Mouse (Mus musculus): ENCODE measurements around the gene Tle4. TPM values are rescaled to one million over a fixed set of nuclear protein-coding genes. Genes with fewer than 3 reads are reported as not detected.

Gene Tle4
- polyA plus RNA-seq, 1 experiment: 45.5 TPM

GRCm38 (mm10) chr19:14463281-14464079, 134.4 kb downstream of the Tle4 start:
- Histone ChIP-seq H3K9me3 (replicated peaks; ENCODE audit: control insufficient read depth, insufficient read depth, low read length, poor library complexity, severe bottlenecking) (no peaks in the 10 kb centered on the region), H3K9ac (ENCODE audit: low read depth, poor library complexity, severe bottlenecking) (no peak overlapping the region), H3K27ac (ENCODE audit: insufficient read depth, low read length) (no peak overlapping the region), H3K4me3 (ENCODE audit: low read depth, low read length) (no peak overlapping the region), H3K27me3 (ENCODE audit: control insufficient read depth, insufficient read depth, low read length, poor library complexity, severe bottlenecking) (no peaks in the 10 kb centered on the region), H3K4me1 (ENCODE audit: control insufficient read depth, insufficient read depth, low read length) (no peaks in the 10 kb centered on the region), H3K36me3 (ENCODE audit: control insufficient read depth, insufficient read depth, low read length, poor library complexity, severe bottlenecking) (peaks cover 59% of the 10 kb centered on the region)
- TF ChIP-seq POLR2A (IDR thresholded peaks at IDR 0.05; ENCODE audit: insufficient read depth, low read length) (no peak), EP300 (IDR thresholded peaks at IDR 0.05; ENCODE audit: insufficient read depth, low read depth, low read length) (no peak), CTCF (IDR thresholded peaks at IDR 0.05; ENCODE audit: low read depth, low read length) (no peak)

GRCm38 (mm10) chr19:14453486-14453885, 144.4 kb downstream of the Tle4 start:
- TF ChIP-seq EP300 (IDR thresholded peaks at IDR 0.05; ENCODE audit: insufficient read depth, low read depth, low read length) (no peak), CTCF (IDR thresholded peaks at IDR 0.05; ENCODE audit: low read depth, low read length) (no peak)

DNA sequence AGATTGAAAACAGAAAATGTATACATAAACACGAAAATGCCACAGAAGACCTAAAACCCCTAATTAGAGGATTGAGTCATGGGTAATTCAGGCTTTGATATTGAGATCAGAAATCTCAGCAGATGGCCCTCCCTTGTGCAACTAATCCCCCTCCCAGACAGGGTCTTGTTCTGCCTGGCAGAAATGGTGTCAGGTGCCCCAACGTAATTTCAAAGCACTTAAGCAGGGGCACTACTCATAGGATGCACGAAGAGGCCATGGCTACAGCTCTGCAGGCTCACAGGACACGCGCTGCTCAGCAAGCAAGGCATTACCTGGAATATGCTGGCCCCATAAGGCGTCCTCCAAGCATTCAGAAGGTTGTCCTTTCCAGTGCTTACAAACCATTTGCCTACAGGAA, 146.5 kb downstream of the Tle4 start:
- Histone ChIP-seq H3K4me3 (ENCODE audit: low read depth, low read length) (no peak overlapping the region), H3K27me3 (ENCODE audit: control insufficient read depth, insufficient read depth, low read length, poor library complexity, severe bottlenecking) (no peaks in the 10 kb centered on the region), H3K9ac (ENCODE audit: low read depth, poor library complexity, severe bottlenecking) (no peak overlapping the region), H3K9me3 (replicated peaks; ENCODE audit: control insufficient read depth, insufficient read depth, low read length, poor library complexity, severe bottlenecking) (no peaks in the 10 kb centered on the region), H3K36me3 (ENCODE audit: control insufficient read depth, insufficient read depth, low read length, poor library complexity, severe bottlenecking) (peaks cover 55% of the 10 kb centered on the region), H3K27ac (ENCODE audit: insufficient read depth, low read length) (no peak overlapping the region), H3K4me1 (ENCODE audit: control insufficient read depth, insufficient read depth, low read length) (no peaks in the 10 kb centered on the region)
- TF ChIP-seq EP300 (IDR thresholded peaks at IDR 0.05; ENCODE audit: insufficient read depth, low read depth, low read length) (no peak), CTCF (IDR thresholded peaks at IDR 0.05; ENCODE audit: low read depth, low read length) (no peak), POLR2A (IDR thresholded peaks at IDR 0.05; ENCODE audit: insufficient read depth, low read length) (no peak)

More at GRCm38 (mm10) chr19:14453486-14453885, 144.4 kb downstream of the Tle4 start:
- peaks cover 63% of the 10 kb centered on the region for H3K36me3 ChIP-seq (ENCODE audit: control insufficient read depth, insufficient read depth, low read length, poor library complexity, severe bottlenecking)
- no peak overlapping the region for H3K9ac ChIP-seq (ENCODE audit: low read depth, poor library complexity, severe bottlenecking)
- H3K27ac ChIP-seq (ENCODE audit: insufficient read depth, low read length): no peak overlapping the region
- no peaks in the 10 kb centered on the region for H3K9me3 ChIP-seq (replicated peaks; ENCODE audit: control insufficient read depth, insufficient read depth, low read length, poor library complexity, severe bottlenecking)
- no peaks in the 10 kb centered on the region for H3K4me1 ChIP-seq (ENCODE audit: control insufficient read depth, insufficient read depth, low read length)
- no peak overlapping the region for H3K4me3 ChIP-seq (ENCODE audit: low read depth, low read length)
- H3K27me3 ChIP-seq (ENCODE audit: control insufficient read depth, insufficient read depth, low read length, poor library complexity, severe bottlenecking): no peaks in the 10 kb centered on the region

GRCm38 (mm10) chr19:14449738-14450137, 148.1 kb downstream of the Tle4 start:
- Histone ChIP-seq H3K36me3 (ENCODE audit: control insufficient read depth, insufficient read depth, low read length, poor library complexity, severe bottlenecking) (peaks cover 49% of the 10 kb centered on the region), H3K9me3 (replicated peaks; ENCODE audit: control insufficient read depth, insufficient read depth, low read length, poor library complexity, severe bottlenecking) (no peaks in the 10 kb centered on the region), H3K27ac (ENCODE audit: insufficient read depth, low read length) (no peak overlapping the region), H3K4me1 (ENCODE audit: control insufficient read depth, insufficient read depth, low read length) (no peaks in the 10 kb centered on the region), H3K27me3 (ENCODE audit: control insufficient read depth, insufficient read depth, low read length, poor library complexity, severe bottlenecking) (no peaks in the 10 kb centered on the region), H3K9ac (ENCODE audit: low read depth, poor library complexity, severe bottlenecking) (no peak overlapping the region), H3K4me3 (ENCODE audit: low read depth, low read length) (no peak overlapping the region)
- TF ChIP-seq CTCF (IDR thresholded peaks at IDR 0.05; ENCODE audit: low read depth, low read length) (peak; percentile 46), EP300 (IDR thresholded peaks at IDR 0.05; ENCODE audit: insufficient read depth, low read depth, low read length) (no peak), POLR2A (IDR thresholded peaks at IDR 0.05; ENCODE audit: insufficient read depth, low read length) (no peak)

- Histone ChIP-seq H3K27me3 (ENCODE audit: control insufficient read depth, insufficient read depth, low read length, poor library complexity, severe bottlenecking) (no peaks in the 10 kb centered on the region), H3K4me3 (ENCODE audit: low read depth, low read length) (no peak overlapping the region), H3K36me3 (ENCODE audit: control insufficient read depth, insufficient read depth, low read length, poor library complexity, severe bottlenecking) (peaks cover 40% of the 10 kb centered on the region), H3K27ac (ENCODE audit: insufficient read depth, low read length) (no peak overlapping the region), H3K4me1 (ENCODE audit: control insufficient read depth, insufficient read depth, low read length) (no peaks in the 10 kb centered on the region), H3K9ac (ENCODE audit: low read depth, poor library complexity, severe bottlenecking) (no peak overlapping the region), H3K9me3 (replicated peaks; ENCODE audit: control insufficient read depth, insufficient read depth, low read length, poor library complexity, severe bottlenecking) (no peaks in the 10 kb centered on the region)
- no peak for TF ChIP-seq CTCF (IDR thresholded peaks at IDR 0.05; ENCODE audit: low read depth, low read length)
- no peak for TF ChIP-seq POLR2A (IDR thresholded peaks at IDR 0.05; ENCODE audit: insufficient read depth, low read length)
- TF ChIP-seq EP300 (IDR thresholded peaks at IDR 0.05; ENCODE audit: insufficient read depth, low read depth, low read length): no peak
These were observed 149.3 kb downstream of the Tle4 start for GRCm38 (mm10) chr19:14448586-14448985.

DNA sequence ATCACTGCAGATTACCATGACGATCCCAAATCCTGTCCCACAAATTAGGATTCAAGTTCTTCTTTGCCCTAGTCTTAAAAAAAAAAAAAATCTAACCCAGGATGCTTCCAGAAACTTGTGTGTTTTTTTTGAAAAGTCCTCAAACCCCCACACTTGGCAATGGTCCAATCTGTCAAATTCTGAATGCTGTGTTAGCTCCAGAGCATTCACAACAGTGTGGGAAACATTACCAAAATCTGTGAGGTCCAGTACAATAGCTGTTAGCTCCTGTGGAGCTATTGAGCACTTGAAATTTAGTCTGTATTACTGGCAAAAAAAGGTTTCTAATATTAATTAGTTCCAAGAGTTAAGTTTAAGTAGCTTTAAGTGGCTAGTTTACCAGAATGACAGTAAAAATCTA, 150.4 kb downstream of the Tle4 start:
- Histone ChIP-seq H3K27me3 (ENCODE audit: control insufficient read depth, insufficient read depth, low read length, poor library complexity, severe bottlenecking) (no peaks in the 10 kb centered on the region), H3K27ac (ENCODE audit: insufficient read depth, low read length) (no peak overlapping the region), H3K4me1 (ENCODE audit: control insufficient read depth, insufficient read depth, low read length) (no peaks in the 10 kb centered on the region), H3K36me3 (ENCODE audit: control insufficient read depth, insufficient read depth, low read length, poor library complexity, severe bottlenecking) (peaks cover 30% of the 10 kb centered on the region), H3K9ac (ENCODE audit: low read depth, poor library complexity, severe bottlenecking) (no peak overlapping the region), H3K9me3 (replicated peaks; ENCODE audit: control insufficient read depth, insufficient read depth, low read length, poor library complexity, severe bottlenecking) (no peaks in the 10 kb centered on the region), H3K4me3 (ENCODE audit: low read depth, low read length) (no peak overlapping the region)
- TF ChIP-seq POLR2A (IDR thresholded peaks at IDR 0.05; ENCODE audit: insufficient read depth, low read length) (no peak), CTCF (IDR thresholded peaks at IDR 0.05; ENCODE audit: low read depth, low read length) (no peak), EP300 (IDR thresholded peaks at IDR 0.05; ENCODE audit: insufficient read depth, low read depth, low read length) (no peak)

Data from ES-Bruce4 (cell line).